Mouse (Mus musculus) urinary bladder, adult 18-20 months (tissue): ENCODE measurements at regions not wholly inside any gene's neighbourhood (a gene's known extent, or its start where the extent isn't known, plus 50 kb on each side); places are given as distances from the start of the nearest gene placed in this dataset.

Source experiments
- DNase-seq, 2 experiments: peaks; one replicate each; pipeline ENCODE4 v3.0.0; 2022; ENCODE audit warnings: low spot score in 2 of 2, mixed read lengths in 2 of 2

DNA sequence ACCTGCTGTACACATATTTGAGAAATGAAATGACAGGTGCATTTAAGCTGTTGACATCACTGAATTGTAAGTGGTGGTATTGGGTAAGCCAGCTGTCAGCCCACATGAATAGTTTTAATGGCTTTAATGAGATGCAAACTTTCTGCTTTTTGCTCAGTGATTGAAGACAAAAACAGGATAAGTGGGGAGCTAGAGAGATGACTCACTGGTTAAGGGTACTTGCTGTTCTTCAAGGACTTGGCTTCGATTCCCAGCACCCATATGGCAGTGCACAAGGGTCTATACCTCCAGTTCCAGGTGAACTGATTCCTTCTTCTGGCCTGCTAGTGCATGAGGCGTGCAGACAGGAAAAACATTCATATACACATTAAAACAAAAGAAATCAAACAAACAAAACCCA lies 162.7 kb upstream of the Pex5l start:
- DNase-seq, result no peak

- no peak for DNase-seq
These were observed 119.8 kb upstream of the Pex5l start for GRCm38 (mm10) chr3:33262797-33263196.

- DNase-seq, result no peak
These were observed 76.4 kb upstream of the Pex5l start for GRCm38 (mm10) chr3:33219271-33220065.

- DNase-seq, result no peak
These were observed 75.2 kb upstream of the Pex5l start for GRCm38 (mm10) chr3:33218291-33218690.

DNA sequence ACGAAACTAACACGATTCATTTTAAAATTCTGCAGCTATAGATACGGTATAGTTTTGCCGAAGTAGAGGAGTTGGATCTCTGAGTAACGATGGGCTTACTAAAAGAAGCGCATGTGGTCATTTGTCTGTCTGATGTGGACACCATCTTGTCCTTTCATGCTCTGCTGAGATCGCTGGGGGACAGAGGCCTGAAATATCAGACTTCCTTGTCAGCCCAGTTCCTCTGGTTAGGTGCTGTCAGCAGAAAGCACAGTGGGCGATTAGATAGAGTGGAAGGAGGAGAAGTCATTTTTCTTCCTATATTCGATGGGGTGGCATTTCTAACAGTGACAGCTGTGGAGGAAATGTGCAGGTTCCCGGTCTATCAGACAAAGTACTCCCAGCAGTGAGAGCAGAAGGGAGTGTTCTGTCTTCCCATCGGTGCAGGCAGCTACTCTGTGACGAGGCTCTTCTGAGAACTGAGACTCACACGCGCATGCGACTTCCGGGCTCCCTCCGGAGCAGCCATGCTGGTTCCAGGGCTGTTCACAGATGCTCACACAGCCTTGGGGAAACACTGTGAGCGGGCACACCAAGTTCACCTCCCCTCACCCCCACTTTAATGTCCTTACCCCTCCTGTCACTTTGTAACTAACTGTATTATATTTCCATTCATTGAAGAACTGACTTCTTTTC lies 74.5 kb upstream of the Pex5l start:
- DNase-seq, result no peak

DNA sequence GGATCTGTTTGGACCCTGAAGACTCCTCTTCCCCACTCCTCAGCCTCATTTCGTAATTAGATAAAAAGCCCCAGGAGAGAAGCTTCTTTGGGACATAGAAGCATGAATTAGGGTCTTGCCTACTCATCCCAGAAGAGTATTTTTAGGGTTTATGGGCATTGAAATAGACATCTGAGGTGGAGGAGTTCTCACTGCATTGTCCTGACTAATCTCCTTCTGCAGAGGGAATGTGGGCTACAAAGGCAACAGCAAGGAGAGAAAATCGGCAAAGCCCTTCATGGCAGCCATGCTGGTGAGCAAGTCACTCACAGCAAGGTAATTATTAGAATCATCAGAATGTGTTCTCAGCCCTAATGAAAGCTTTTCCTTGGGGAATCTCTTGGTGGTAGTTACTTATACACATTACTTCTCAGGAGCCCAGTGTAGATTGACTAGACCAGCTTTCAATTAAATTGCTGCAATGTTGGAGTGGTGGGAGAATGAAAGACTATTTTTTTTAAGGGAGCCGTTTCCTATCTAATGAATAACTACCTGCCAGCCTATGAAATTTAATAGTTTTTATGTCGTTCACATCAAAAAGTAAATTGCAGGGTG lies 68.3 kb upstream of the Pex5l start:
- DNase-seq, result no peak
